Mouse (Mus musculus) spleen, postnatal 14 days (tissue): ENCODE data around the gene Arnt2.

ENCODE experiments used
- DNase-seq, 2 experiments: peaks; one replicate each; pipeline ENCODE4 v3.0.0; 2021 to 2022; ENCODE audit warnings: low spot score in 2 of 2

The Arnt2 gene

GRCm38 (mm10) chr7:84401641-84402455 is 8.1 kb downstream of the Arnt2 start:
- DNase-seq, result no peak

DNA sequence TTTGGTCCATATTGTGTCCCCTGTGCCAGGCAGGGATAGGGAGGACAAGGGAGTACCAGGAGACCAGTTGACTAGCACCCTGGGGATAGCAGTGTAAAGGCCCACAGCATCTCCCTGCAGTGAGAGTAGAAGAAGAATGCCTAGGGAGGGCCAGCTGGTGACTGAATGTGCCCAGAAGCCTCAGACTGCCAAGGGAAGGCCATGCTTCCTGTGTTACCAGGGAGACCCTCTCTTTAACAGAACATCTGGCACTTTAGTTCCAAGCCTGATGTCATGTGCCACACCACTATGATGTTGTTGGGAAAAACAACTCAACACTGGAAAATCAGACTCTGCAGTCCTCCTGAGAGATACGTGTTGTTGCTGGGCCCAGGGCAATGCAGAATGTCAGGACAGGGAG is 12.7 kb downstream of the Arnt2 start:
- no peak for DNase-seq

DNA sequence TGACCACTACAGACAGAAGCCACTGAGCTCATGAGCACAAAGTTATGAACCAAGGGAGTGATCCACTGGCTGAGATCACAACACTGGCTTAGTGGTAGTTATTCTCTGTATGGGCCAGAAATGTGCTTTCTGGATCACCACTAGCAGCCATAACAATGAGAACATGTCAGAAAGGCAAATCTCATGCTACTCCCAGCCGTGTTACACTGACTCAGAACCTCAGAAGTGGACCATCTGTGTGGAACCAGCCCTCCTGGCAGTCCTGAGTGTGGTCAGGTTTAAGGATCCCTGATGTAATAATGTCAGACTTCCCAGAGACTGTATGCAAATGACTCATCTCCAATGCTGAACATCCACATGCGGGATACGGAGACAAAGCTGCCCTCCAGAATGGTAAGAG is 13.4 kb downstream of the Arnt2 start:
- no peak for DNase-seq

DNA sequence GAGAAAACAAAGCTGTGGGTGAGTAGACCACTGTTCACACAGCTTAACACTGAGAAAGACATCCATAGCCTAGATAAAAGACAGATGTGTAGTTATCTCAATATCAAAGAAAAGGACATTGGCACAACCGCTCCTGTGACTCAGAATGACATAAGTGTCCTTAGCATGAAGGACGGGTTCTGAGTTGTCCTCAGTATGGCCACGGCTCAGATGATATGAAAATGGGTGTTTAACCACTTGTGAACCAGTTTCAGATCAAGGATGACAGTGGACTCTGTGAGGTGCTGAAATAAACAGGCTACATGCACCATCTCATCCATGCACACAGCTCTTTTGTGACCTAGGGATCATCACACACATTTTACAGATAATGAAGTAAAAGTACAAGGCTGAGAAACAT is 22.1 kb downstream of the Arnt2 start:
- DNase-seq, result no peak

DNA sequence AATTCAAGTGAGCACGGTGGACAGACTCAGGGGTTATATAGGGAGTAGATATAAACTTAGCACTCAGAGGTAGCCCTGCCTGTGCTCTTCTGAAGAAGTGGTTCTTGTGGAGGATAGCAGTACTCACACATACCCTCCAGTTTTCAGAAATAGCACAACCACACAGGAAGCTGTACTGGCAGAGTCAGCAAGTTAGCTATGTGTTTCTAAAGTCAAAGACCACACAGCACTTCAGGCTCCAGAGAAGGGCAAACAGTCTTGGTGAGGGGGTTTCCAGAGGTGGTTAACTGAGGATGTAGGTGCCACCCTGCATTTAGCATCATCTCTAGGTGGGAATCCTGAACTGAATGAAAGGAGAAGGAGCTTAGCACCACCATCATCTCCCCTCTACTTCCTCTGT is 23.5 kb downstream of the Arnt2 start:
- no peak for DNase-seq

DNA sequence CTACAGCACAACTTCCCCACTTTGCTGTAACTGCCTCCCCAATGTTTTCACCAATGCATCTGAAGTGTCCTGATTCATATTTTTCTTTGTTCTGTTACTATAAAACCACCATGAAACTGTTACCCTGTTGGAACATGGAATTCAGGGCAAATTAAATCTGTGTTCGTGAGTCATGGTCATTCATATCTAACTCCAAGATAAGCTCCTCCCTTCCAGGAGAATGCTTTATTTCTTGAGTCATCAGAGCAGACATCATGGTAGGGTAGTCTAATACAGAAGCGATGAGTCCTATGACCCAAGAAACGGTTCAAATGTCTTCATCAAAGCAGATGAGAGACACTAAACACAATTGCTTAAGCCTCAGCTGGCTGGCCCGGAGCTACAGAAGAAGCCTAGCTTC is 25.2 kb downstream of the Arnt2 start:
- no peak for DNase-seq

GRCm38 (mm10) chr7:84384086-84384485 is 25.9 kb downstream of the Arnt2 start:
- no peak for DNase-seq

DNA sequence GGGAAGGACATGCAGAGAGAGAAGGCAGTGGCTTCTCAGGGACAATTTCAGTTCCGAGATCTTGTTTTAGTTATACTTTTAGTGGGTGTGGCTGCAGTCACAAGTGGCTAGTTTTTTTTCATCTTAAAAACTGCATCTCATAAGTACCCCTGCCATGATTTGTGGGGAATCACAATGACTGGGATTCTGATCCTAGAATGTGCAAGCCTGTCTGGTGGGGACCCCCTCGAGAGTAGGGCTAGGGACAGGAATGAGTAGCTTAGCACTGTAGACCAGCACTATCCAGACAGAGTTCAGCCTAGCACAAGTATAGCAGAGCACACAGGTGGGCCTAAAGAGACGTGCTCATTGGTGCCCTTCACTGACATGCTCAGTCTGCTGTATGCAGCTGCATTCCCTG is 27.6 kb downstream of the Arnt2 start:
- DNase-seq, result no peak

DNA sequence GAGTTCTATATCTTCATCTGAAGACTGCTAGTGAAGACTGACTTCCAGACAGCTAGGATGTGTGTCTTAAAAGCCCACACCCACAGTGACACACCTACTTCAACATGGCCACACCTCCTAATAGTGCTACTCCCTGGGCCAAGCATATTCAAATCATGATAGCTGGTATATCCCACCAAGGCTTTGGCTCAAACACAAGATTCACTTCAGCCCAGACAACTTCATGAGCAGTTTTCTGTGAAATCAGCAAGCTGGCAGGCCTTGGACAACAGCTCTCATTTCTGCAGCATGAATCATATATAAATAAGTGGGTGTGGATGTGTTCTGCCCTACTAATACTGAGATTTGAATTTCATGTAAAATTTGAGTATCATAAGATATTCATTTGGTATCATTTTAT is 29.2 kb downstream of the Arnt2 start:
- DNase-seq, result no peak

DNA sequence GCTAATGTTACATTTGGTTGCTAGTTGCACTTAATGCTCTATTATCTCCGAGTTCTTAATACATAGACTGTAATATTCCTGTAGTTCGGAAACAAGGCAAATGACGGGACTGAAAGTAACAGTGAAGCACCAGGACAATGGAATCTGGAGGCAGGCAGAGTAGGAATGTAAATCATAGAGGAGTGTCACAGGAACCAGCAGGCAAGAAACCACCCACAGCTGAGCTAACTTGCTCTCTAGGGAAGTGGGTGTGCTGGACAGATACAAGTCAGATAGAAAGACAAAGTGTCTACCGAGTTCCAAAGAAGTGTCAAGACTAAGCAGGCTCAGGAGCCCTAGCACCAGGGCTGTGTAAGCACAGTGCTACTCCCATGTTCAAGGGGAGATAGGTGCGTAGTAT is 32.6 kb downstream of the Arnt2 start:
- no peak for DNase-seq

DNA sequence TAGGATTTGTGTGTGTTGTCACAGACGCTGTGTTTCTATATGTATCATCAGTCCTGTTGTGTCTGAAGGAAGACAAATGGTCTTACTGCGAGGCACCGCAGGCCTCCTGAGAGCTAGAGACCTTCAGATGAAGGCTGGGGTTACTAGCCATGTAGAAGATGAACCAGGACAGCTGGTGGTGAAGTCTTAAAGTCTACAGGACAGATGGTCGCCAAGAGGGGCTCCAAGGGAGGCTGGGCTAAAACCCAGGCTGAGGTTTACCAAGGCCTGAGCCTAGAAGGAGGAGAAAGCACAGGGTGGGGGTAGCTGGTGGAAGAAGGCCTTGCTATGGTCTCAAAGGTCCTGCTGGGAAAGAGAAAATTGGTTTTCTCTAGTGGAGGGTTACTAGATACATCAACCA is 36.3 kb downstream of the Arnt2 start:
- DNase-seq, result no peak

- no peak for DNase-seq
These were observed 37.1 kb downstream of the Arnt2 start for GRCm38 (mm10) chr7:84372871-84373270.

DNA sequence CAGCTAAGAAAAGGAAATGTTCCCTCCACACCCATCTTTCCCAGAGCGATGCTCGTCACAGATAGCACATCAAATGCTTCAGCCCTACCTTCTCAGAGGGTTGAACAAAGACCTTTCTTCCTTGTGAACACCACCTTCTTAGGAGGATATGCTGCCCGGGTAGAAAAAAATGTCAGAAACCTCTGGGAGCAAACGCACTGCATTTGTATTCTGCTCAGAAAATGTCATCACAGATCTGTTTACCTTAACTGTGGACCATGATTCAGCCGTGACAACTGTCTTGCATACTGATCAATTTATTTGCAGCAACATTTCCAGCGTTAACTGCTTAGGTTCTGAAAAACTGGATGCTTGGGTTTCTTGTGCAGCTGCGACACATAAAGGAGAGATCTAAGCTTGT is 37.7 kb downstream of the Arnt2 start:
- DNase-seq, result no peak

- no peak for DNase-seq
These were observed 38.9 kb downstream of the Arnt2 start for GRCm38 (mm10) chr7:84370911-84371592.

GRCm38 (mm10) chr7:84366251-84366650 is 43.7 kb downstream of the Arnt2 start:
- DNase-seq, result no peak

DNA sequence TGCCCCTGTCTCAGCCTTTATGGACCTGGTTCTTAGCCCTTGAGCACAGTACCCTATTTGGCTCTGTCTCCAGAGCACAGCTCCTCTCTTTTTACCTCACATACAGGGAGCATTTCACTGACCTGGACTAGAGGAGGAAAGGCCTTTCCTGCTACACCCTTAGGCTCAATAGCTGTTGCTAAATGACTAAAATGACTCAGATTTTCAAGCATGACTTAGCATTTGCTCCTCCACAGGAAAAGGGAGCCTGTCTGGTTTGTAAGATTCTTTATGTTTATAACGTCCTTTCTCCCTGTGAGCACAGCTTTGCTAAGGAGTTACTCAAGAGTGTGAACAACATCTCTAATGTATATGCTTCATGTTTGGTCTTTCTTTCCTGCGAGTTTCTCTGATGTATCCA is 47.3 kb downstream of the Arnt2 start:
- DNase-seq, result no peak

GRCm38 (mm10) chr7:84361086-84361684 is 48.8 kb downstream of the Arnt2 start:
- no peak for DNase-seq

GRCm38 (mm10) chr7:84358426-84358825 is 51.5 kb downstream of the Arnt2 start:
- DNase-seq, result no peak

GRCm38 (mm10) chr7:84355619-84356570 is 54.1 kb downstream of the Arnt2 start:
- peak in 1 of 2 experiments; percentile 4 for DNase-seq

DNA sequence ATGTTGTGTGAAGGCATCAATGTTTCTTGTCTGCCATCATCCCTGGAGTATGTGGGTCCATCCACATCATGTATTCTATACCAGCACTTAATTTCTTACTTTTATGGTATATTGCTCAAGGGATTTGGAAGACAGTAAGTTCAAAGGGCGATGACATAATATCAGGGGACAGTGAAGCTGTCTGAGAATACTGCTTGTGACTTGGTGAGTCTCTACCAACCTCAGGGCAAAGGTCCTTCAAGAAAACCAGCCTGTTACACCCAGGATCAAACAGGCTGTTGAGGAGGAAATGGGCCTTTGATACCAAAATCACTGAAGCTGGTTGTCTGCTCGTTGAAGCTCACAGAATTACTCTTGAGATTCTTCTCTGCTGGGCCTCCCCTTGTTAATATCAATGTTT is 55.1 kb downstream of the Arnt2 start:
- no peak for DNase-seq

DNA sequence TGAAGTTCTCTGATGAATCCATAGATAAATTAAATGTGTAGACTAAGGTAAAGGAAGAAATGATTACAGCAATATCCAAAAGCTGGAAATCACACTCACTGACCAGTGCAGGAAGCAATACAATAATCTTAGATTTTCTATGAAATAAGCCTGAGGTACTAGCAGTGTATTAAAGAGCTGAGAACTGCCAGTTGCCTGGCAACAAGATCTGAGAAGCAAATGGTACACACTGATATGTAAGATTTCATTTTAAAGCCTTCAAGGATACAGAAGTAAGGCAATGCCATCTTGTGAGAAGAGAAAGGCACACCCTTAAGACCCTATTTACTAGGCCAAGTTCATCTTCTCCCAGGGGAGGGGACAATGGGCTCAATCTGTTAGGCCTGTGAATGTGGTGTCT is 59.4 kb downstream of the Arnt2 start:
- DNase-seq, result no peak

DNA sequence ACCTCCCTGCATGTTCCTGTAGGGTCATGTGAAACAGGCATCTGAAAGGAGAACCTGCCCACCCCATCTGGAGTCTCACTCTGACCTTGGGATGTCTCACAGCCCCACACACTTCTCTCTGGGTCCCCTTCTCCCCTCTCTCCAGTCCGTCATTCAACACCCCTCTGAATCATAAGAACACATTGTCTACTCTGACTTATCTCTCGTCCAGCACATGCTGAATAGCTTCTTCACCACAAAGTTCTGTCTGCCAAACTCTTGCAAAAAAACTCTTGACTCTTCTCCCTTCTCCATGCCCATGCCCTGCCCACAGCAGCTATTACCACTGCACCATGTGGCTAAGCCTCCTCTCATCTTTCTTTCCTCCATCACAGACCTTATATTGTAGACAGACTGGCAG is 60.0 kb downstream of the Arnt2 start:
- DNase-seq, result no peak
